Mouse (Mus musculus) testis, postnatal 10 days (tissue): Measurements from ENCODE around the gene Rtl6.
A peak's percentile ranks its signal among the peaks of the same experiment; 100 is the strongest.

ENCODE experiments used
- DNase-seq: peaks from one replicate; pipeline ENCODE4 v3.0.0; 2021; ENCODE audit warnings: low spot score

Rtl6 gene

DNA sequence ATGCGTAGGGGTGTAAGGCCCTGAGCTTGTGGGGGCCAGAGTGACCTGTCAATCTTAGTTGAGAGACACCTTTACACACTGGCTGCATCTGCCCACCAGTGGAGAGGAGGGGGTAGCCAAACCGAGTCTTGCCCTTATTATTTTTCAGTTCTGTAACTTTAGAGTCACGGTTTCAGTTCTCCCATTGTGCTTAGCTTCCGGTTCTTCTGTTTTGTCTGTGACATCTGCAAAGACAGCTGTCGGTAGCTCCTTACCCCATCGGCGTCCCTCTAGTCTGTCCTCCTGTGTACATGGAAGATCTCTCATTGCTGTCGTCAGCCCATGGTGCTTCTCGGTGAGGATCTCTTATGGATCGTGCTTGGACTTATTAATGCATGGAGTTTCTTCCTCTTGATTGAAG, 20.5 kb downstream of the Rtl6 start:
- no peak for DNase-seq

DNA sequence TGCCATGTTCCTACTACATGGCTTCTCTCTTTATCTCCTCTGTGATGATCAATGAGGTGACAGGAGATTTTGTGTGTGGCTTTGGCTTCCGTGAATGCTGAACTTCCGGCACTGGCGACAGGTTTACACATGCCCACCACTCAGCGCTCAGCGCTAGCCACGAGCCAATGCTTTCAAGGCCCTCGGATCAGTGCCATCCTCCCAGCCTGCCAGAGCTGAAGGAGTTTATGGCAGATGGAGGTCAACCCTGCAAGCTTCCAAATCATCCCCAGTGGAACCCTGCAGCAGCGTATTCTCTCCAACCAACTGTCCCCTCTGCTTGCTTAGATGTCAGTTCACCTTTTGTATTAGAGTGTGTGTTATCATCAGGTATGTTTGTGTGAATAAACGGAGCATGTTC, 21.0 kb downstream of the Rtl6 start:
- no peak for DNase-seq

DNA sequence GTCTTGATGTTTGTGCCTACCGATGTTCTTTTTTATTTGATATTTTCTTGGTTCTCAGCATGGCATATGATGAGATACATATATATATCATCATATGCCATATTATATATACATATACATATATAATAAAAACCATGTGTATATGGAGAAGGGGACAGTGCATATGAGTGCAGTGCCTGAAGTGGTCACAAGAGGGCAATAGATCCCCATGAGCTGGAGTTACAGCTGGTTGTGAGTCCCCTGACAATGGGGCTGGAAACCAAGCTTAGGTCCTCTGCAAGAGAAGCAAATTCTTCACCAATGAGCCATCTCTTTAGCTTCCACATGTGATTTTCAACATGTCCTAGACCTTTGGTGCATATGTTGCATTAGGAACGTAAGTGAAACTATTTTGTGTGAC, 21.7 kb downstream of the Rtl6 start:
- no peak for DNase-seq

DNA sequence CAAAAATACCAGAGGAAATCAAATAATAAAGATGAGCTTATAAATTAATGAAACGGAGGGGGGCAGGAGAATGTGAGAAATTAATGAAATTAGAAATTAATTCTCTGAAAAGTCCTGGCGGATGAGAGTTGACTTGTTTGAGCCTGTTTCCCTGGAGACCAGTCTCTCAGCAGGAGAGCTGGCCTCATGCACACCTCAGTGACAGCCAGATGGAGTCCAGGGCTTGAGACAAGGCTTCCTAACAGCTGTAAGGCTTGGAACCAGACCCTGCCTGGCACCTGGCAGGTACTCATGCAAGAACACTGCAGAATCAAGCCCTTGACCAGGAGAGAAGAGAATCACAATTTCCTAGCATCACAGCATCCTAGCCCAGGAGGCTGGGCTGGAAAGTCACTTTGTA, 25.4 kb downstream of the Rtl6 start:
- DNase-seq = no peak

DNA sequence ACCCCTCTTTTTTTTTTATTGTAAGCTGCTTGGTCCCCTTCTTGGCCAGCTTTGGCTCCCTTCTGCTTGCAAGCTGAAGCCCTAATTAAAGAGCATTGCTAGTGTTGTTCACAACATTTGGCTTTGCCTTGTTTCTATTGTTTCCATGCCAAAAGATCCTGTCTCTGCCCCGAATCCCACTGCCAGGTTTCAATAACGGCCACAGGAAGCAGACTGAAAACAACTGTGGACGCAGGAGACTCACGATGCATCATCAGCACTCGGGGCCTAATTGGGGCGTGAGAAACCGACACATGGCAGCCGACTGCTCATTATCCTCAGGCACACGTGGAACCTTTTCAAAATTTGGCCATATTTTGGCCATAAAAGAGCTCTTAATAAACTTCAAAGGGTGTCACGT, 26.1 kb downstream of the Rtl6 start:
- no peak for DNase-seq

DNA sequence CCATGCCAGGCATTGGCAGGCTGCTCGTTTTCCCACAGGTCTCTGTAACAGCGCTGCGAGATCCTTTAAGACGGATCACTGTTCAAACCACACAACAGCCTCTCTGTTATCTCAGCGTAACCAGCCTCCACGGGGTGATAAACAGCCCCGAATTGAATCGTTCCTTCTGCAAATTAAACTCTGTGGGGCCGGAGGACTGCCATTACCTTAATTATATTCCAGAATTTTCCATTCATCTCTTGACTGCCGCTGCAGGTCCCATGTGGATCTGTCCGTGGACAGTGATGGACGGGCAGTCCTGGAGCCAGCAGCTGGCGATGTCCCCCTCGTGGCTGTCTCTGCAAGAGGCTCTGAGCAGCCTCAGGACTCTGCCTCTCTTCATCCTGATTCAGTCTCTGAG, 30.7 kb downstream of the Rtl6 start:
- DNase-seq = no peak

DNA sequence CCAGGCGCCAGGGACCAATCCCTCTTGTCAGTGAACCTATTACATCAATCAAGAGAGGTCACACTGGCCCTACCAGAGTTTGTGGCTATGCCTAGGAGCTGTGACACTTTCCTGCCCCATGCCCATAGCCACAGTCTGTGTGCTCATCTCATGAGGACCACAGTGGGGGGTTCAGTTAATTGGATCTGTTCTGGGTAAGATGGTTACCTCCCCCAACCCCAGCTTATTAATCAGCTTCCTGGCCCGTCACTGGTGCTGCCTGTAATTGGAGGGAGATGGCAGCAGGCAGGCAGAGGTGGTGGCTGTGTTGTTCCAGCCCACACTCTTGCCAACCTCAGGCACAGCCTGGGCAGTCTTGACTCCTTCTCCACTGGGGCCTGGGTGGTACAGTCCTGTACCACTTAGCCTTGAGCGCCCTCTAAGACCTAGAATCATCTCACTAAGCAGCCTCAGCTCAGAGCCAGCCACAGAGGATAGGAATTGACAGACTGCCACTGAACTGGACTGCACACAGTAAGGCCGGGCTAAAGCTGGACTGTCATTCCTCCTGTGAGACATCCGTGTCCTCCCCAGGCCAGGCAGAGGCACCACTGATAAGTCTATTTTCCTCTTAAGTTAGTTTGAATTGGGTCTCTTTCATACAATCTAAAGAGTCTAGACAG, 32.3 kb downstream of the Rtl6 start:
- no peak for DNase-seq

DNA sequence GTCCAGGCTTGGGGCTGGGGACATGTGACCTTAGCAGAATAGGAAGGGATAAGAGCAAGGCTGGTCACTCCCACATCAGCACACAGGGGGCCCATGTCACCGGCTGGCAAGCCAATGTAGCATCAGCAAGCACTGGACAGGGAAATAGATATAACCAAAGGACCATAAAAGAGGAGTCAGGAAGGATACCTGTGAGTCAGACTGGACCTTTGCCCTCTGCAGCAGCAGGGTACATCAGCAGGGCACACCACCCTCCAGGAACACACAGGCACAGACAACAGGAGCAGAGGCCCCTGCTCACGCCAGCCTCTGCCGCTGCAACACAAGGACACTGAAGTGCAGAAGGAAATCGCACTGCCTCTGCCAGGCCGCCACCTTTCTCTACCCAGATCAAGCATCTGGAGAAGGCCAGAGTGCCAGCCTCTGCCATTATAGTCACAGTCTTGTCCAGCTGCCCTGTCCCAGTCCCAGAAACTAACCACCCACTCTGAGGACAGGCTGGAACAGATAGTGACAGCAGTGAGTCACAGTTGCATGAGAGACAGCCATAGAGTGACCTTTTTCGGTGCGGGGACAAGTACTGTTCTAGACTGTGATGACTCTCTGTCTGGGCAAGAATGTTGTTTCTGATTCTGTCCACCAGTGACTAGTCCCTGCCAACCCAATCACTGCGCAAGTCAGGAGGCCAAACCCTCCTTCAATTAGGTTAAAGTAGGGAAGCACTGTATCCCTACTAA, 34.5 kb downstream of the Rtl6 start:
- DNase-seq = no peak

DNA sequence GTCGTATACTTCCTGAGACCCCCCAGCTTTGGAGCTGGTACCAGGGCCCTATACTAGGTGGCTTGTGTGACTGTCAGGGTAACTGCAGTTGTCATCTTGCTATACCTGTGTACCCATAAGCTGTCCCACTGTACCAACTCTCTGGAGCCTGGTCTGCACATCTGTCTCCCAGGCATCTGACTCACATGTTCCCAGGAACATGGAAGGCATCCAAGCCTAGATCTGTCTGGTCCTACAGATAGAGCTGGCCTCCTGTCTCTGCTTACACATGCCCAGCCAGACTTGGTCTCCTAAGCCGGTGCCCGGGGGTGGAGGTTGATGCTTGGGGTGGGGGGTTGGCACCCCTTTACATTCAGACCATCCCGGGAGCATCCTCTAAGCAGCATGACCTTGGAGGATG, 36.1 kb downstream of the Rtl6 start:
- no peak for DNase-seq

DNA sequence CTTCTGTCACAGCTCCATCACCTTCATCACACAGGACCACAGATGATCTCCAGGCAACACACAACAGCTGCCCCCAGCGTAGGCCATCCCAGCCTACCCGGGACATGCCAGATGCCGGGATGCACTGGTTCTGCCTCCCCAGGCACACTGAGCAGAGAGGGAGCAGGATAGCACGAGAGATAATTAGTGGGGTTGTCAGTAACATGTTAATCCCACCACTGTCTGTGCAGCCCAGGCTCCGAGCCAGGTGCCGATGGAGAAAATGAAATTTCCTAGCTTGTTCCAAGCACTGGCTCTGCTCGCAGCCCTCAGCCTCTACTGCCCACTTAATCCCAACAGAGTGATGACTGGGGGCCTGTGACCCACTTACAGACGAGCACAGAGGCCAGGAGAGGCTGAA, 39.1 kb downstream of the Rtl6 start:
- DNase-seq = no peak

DNA sequence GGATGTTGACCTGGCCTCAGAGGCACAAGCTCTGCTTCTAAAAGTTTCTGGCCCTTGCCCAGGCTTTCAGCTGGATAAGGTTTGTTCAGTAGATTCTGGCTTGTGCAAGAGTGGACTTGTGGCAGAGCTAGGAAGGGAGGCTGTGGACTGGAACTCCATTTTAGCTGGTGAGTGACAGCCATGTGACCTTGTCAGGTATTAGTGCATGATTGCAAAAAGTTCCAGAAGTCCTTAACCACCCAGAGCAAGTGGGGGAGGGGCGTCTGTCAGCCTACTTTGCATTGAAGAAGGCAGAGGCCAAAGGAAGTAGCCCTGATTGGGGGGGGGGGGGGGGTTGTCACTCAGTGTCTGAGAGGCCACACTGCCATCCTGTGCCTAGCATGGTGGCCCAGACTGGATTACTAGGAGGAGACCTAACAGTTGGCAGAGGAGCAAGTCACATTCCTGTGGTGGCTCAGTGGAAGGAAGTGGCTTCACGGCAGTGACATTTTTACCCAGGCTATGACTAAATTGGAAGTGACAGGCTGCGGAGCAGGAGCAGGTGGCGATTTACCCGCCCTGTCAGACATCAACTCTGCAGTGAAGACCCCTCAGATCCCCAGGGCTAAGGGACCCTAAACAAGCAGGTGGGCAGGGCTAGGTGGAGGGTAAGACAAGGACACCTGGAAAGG, 44.9 kb downstream of the Rtl6 start:
- DNase-seq = peak; percentile 63

DNA sequence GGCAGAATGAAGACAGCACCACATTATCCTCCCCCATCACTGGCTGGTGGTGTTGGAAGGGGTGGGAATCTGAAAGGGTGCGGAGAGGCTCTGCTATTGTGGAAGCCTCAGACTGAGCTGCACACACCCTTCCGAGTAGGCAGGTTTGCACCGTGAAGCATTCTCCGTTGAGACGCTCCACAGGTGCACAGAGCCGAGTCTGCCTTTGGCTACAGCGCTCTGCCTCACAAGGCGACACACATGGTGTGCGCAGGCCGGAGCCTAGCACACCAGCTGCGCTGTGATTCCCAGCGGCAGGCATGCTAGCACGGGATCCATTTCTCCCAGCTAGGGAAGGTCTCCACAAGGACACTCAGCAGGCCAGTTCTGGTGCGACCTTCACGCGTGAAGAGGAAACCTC, 47.6 kb downstream of the Rtl6 start:
- DNase-seq = no peak

DNA sequence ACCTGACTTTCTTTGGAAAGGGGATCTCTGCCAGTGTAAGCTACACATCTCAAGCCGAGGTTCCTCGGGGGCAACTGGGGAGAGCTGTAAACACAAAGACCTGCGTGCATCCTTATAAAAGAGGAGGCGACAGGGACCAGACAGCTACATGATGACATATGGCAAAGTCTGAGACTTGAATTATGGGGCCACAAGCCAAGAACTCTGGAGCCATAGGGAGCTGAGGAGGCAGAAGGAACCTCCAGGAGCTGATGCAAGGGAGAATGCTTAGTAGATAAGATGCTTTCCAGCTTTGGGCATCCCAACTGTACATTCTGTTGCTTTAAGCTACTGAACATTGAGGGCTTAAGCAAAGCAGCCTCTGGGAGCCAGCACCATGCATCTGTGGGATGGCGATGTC, 48.5 kb downstream of the Rtl6 start:
- DNase-seq = no peak

DNA sequence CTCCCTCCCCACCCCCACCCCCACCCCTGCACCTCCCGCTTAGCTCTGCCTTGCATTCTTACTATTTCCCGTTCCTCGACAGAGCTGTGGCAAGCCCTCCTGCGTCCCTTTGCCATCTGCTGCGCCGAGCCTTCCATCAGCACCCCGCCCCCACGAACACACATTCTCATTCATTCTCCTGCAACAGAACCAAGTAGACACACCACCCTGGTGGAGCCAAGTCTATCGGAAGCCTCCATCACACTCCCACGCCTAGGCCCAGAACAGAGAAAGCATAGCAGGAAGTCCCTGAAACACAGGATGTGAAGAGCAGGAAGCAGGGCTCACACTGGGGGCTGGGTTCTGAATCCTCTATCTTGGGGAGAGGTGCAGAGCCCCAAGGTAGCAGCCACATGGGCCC, 51.6 kb downstream of the Rtl6 start:
- no peak for DNase-seq

DNA sequence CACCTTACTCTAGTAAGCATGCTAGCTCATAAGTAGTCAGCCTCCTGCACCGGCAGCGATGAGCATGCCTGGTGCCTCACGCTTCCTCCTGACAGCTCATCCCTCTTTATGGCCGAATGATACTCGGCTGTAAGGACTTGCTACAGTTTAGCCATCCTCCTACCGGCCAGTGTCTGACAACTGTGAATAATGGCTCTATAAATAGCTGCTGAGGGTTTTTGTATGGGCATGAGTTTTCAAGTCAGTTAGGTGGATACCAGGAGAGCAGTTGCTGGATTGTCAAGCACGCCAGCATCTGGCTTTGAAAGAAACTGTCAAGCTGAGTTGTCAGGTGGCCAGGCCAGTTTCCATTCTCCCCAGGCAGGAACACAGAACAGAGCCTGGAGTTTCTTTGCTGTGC, 52.7 kb downstream of the Rtl6 start:
- no peak for DNase-seq
